Mouse (Mus musculus): Measurements from ENCODE around the gene Spata25.

DNA sequence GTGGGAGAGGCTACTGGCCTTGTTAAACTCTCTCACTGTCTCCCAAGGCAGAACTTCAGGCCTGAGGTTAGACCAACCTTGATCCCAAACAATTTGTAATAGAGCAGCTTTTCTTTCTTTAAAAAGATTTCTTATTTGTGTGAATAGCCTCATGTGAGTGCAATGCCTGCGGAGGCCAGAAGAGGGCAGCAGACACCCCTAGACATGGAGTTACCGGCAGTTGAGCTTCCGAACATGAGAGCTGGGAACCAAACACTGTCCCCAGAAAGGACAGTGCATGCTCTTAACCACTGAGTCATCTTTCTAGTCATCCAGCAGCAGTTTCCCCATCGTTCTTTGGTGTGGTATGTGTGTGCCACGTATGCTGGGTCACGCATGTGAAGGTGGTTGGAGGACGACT lies 39.2 kb upstream of the Spata25 start:
- TF ChIP-seq MAX (IDR thresholded peaks at IDR 0.05) (no peak), CTCF (IDR thresholded peaks at IDR 0.05; ENCODE audit: control insufficient read depth, insufficient read depth, insufficient read length) (no peak), USF1 (IDR thresholded peaks at IDR 0.05; ENCODE audit: low read depth) (no peak), CEBPB (IDR thresholded peaks at IDR 0.05; ENCODE audit: low read depth) (no peak)
